Mouse (Mus musculus) MEL (cell line): Measurements from ENCODE around the gene Smyd3. TPM values are rescaled to one million over a fixed set of nuclear protein-coding genes. Genes with fewer than 3 reads are reported as not detected.

Source experiments
- DNase-seq: peaks from one replicate; pipeline ENCODE4 v3.0.0; 2011; ENCODE audit warnings: low read depth, low spot score
- H3K27ac ChIP-seq: 2 replicates; pipeline ENCODE4 v1.5.1; 2012; ENCODE audit warnings: low read depth, mild to moderate bottlenecking, control low read depth, low read length, moderate library complexity; ENCODE audit not compliant: control insufficient read depth
- H3K27me3 ChIP-seq, 2 experiments: fragments of 150-350 bp in 1 of 2; sonication (generic) in 1 of 2; 2 replicates each; pipeline ENCODE4 v1.6.1; 2012; ENCODE audit warnings: low read length in 2 of 2, mild to moderate bottlenecking in 2 of 2, improper control_type of control experiment in 1 of 2, moderate library complexity in 1 of 2; ENCODE audit not compliant: insufficient read depth in 2 of 2, control insufficient read depth in 1 of 2
- H3K36me3 ChIP-seq, 2 experiments: 2 replicates each; pipeline ENCODE4 v1.6.1; 2012 to 2014; ENCODE audit warnings: low read length in 2 of 2, improper control_type of control experiment in 1 of 2, inconsistent platforms in 1 of 2, mild to moderate bottlenecking in 1 of 2; ENCODE audit not compliant: insufficient read depth in 2 of 2, control insufficient read depth in 1 of 2
- H3K4me1 ChIP-seq, 2 experiments: fragments of 150-350 bp in 1 of 2; sonication (generic) in 1 of 2; 2 replicates each; pipeline ENCODE4 v1.6.1; 2012; ENCODE audit warnings: low read length in 2 of 2, improper control_type of control experiment in 1 of 2, mild to moderate bottlenecking in 1 of 2; ENCODE audit not compliant: insufficient read depth in 2 of 2, control insufficient read depth in 1 of 2
- H3K4me3 ChIP-seq, 2 experiments: fragments of 150-350 bp in 1 of 2; sonication (generic) in 1 of 2; 2 replicates each; pipeline ENCODE4 v1.5.1; 2012; ENCODE audit warnings: low read depth in 2 of 2, low read length in 2 of 2, mild to moderate bottlenecking in 2 of 2, moderate library complexity in 2 of 2, control low read depth in 1 of 2, improper control_type of control experiment in 1 of 2; ENCODE audit not compliant: control insufficient read depth in 1 of 2, insufficient read depth in 1 of 2
- H3K79me2 ChIP-seq: 2 replicates; pipeline ENCODE4 v1.6.1; 2012; ENCODE audit warnings: mild to moderate bottlenecking, low read length, moderate library complexity; ENCODE audit not compliant: control insufficient read depth, poor library complexity, insufficient read depth
- H3K9ac ChIP-seq: 2 replicates; pipeline ENCODE4 v1.6.1; 2012; ENCODE audit warnings: low read depth, mild to moderate bottlenecking, control low read depth, low read length, moderate library complexity; ENCODE audit not compliant: control insufficient read depth, poor library complexity, severe bottlenecking
- H3K9me3 ChIP-seq: fragments of 150-350 bp; sonication (generic); replicated peaks from 2 replicates; pipeline ENCODE4 v1.6.1; 2012; ENCODE audit warnings: mild to moderate bottlenecking, low read length, improper control_type of control experiment, moderate library complexity; ENCODE audit not compliant: insufficient read depth
- BHLHE40 ChIP-seq: IDR thresholded peaks from 2 replicates; pipeline ENCODE4 v1.6.1; 2012; ENCODE audit warnings: low read depth, mild to moderate bottlenecking, inconsistent platforms, low read length, improper control_type of control experiment, borderline replicate concordance
- CHD1 ChIP-seq: IDR thresholded peaks from 2 replicates; pipeline ENCODE4 v1.6.1; 2012; ENCODE audit warnings: low read depth, mild to moderate bottlenecking, inconsistent platforms, low read length, improper control_type of control experiment
- CHD2 ChIP-seq: IDR thresholded peaks from 2 replicates; pipeline ENCODE4 v1.6.1; 2011; ENCODE audit warnings: low read length, improper control_type of control experiment
- CTCF ChIP-seq, 3 experiments: IDR thresholded peaks in 2 of 3; conservative IDR thresholded peaks in 1 of 3; 2 replicates each; pipeline ENCODE4 v1.5.1; 2011 to 2012; ENCODE audit warnings: low read length in 3 of 3, low read depth in 2 of 3, mild to moderate bottlenecking in 2 of 3, improper control_type of control experiment in 1 of 3, inconsistent platforms in 1 of 3, mixed read lengths in 1 of 3, moderate library complexity in 1 of 3; ENCODE audit not compliant: control insufficient read depth in 1 of 3, insufficient read depth in 1 of 3, poor library complexity in 1 of 3, severe bottlenecking in 1 of 3
- ELF1 ChIP-seq: IDR thresholded peaks from 2 replicates; pipeline ENCODE4 v1.6.1; 2014; ENCODE audit warnings: low read depth, mild to moderate bottlenecking, inconsistent platforms, low read length, improper control_type of control experiment, moderate library complexity
- GATA1 ChIP-seq: IDR thresholded peaks from 2 replicates; pipeline ENCODE4 v1.6.1; 2011; ENCODE audit warnings: low read depth, low read length, improper control_type of control experiment
- KAT2A ChIP-seq: conservative IDR thresholded peaks from 2 replicates; pipeline ENCODE4 v1.6.1; 2012; ENCODE audit warnings: low read depth, low read length, improper control_type of control experiment, inconsistent platforms
- NELFE ChIP-seq: IDR thresholded peaks from 2 replicates; pipeline ENCODE4 v1.6.1; 2011; ENCODE audit warnings: low read depth, low read length, improper control_type of control experiment
- POLR2A ChIP-seq, 2 experiments: IDR thresholded peaks; 2 replicates each; pipeline ENCODE4 v1.6.1; 2011 to 2012; ENCODE audit warnings: low read length in 2 of 2, mild to moderate bottlenecking in 2 of 2, control low read depth in 1 of 2, improper control_type of control experiment in 1 of 2, low read depth in 1 of 2, moderate library complexity in 1 of 2; ENCODE audit not compliant: control insufficient read depth in 1 of 2, insufficient read depth in 1 of 2, poor library complexity in 1 of 2
- RAD21 ChIP-seq: IDR thresholded peaks from 2 replicates; pipeline ENCODE4 v1.6.1; 2011; ENCODE audit warnings: mild to moderate bottlenecking, low read depth, low read length, improper control_type of control experiment
- RCOR1 ChIP-seq: IDR thresholded peaks from 2 replicates; pipeline ENCODE4 v1.6.1; 2012; ENCODE audit warnings: low read depth, mild to moderate bottlenecking, inconsistent platforms, low read length, improper control_type of control experiment
- TBP ChIP-seq: IDR thresholded peaks from 2 replicates; pipeline ENCODE4 v1.8.0; 2011; ENCODE audit warnings: low read depth, low read length, improper control_type of control experiment
- TCF12 ChIP-seq: IDR thresholded peaks from 2 replicates; pipeline ENCODE4 v1.6.1; 2014; ENCODE audit warnings: low read depth, mild to moderate bottlenecking, inconsistent platforms, low read length, improper control_type of control experiment, moderate library complexity
- USF2 ChIP-seq, 2 experiments: IDR thresholded peaks; 2 replicates each; pipeline ENCODE4 v1.6.1; 2011 to 2012; ENCODE audit warnings: improper control_type of control experiment in 2 of 2, low read length in 2 of 2, borderline replicate concordance in 1 of 2, inconsistent platforms in 1 of 2, low read depth in 1 of 2, mild to moderate bottlenecking in 1 of 2; ENCODE audit not compliant: insufficient read depth in 1 of 2
- ZKSCAN1 ChIP-seq: IDR thresholded peaks from 2 replicates; pipeline ENCODE4 v1.6.1; 2012; ENCODE audit warnings: low read depth, mild to moderate bottlenecking, inconsistent platforms, low read length, improper control_type of control experiment, moderate library complexity
- ZMIZ1 ChIP-seq: IDR thresholded peaks from 2 replicates; pipeline ENCODE4 v1.6.1; 2012; ENCODE audit warnings: low read depth, mild to moderate bottlenecking, inconsistent platforms, low read length, improper control_type of control experiment, moderate library complexity
- polyA plus RNA-seq, 2 experiments: library from polyadenylated mRNA; stranded (reverse) in 1 of 2; unstranded in 1 of 2; fragments of >175 nt in 1 of 2; fragments of >200 nt in 1 of 2; gene quantifications; 2 replicates each; pipeline versions ENCODE4 v1.2.1 to v1.2.4; 2012; ENCODE audit warnings: low replicate concordance in 2 of 2, low read depth in 1 of 2; ENCODE audit not compliant: insufficient read length in 2 of 2, insufficient read depth in 1 of 2, missing spikeins in 1 of 2
- total RNA-seq: library from RNA; depleted of rRNA; stranded (reverse); fragments of 300-350 nt; gene quantifications from 2 replicates; pipeline ENCODE4 v1.2.3, GENCODE M21; 2012

Gene Smyd3
- total and polyA plus RNA-seq, 3 experiments = 13.3 to 18.2 TPM; not detected in 1

DNA sequence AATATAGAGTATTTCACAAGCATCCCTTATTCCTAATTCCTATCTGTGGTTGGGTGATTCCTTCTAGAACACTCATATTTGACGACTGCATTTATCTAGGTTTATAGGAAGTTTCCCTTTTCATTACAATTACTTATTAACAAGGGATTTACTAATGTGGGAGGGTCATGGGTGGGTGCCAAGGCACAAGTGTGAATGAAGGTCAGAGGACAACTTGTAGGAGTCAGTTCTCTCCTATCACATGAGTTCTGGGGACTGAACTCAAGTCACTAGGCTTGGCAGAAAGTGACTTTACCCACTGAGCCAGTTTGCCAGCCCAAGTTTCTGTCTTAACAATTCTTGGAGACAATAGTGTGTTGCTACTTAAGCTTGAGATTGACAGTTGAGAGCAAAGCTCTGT lies 529.7 kb downstream of the Smyd3 start:
- no peaks in the 10 kb centered on the region for H3K36me3 ChIP-seq
- H3K4me3 ChIP-seq = no peak overlapping the region
- no peak for DNase-seq
- peaks cover 0 to 4% of the 10 kb centered on the region in 2 experiments; a peak in 1 of 4 replicates for H3K4me1 ChIP-seq
- no peak for TF ChIP-seq GATA1
- TF ChIP-seq CTCF (IDR thresholded peaks at IDR 0.05 in 2 of 3, conservative IDR thresholded peaks at IDR 0.05 in 1 of 3; ENCODE audit: control insufficient read depth in 1 of 3, insufficient read depth in 1 of 3, low read depth in 2 of 3, low read length in 3 of 3, poor library complexity in 1 of 3, severe bottlenecking in 1 of 3) = no peak
- TF ChIP-seq ELF1 = no peak
- TF ChIP-seq TBP = no peak
- TF ChIP-seq CHD2 = no peak
- TF ChIP-seq RCOR1 = no peak
- no peak for TF ChIP-seq NELFE
- TF ChIP-seq ZKSCAN1 = no peak
- TF ChIP-seq CHD1 = no peak
- no peak for TF ChIP-seq BHLHE40
- TF ChIP-seq KAT2A = no peak
- no peak for TF ChIP-seq USF2 (IDR thresholded peaks at IDR 0.05; ENCODE audit: borderline replicate concordance in 1 of 2, insufficient read depth in 1 of 2, low read depth in 1 of 2, low read length in 2 of 2)
- no peak for TF ChIP-seq TCF12
- TF ChIP-seq ZMIZ1 = no peak
- no peak overlapping the region for H3K9ac ChIP-seq
- no peak overlapping the region for H3K27ac ChIP-seq
- H3K79me2 ChIP-seq = no peaks in the 10 kb centered on the region
- no peaks in the 10 kb centered on the region for H3K9me3 ChIP-seq
- H3K27me3 ChIP-seq = no peaks in the 10 kb centered on the region

DNA sequence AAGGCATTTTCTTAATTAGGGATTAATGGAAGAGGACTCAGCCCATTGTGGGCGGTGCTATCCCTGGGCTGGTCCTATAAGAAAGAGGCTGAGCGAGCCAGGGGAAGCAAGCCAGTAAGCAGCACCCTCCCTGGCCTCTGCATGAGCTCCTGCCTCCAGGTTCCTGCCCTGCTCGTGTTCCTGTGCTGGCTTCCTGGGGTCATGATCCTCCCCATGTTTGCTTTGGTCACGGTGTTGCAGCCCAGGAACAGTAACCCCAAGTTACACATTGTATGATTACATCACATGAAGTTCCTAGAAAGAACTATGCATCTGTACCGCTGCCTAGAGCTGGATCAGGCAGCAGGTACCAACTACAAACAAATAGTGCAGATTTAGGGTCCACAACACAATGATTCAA lies 536.2 kb downstream of the Smyd3 start:
- H3K4me1 ChIP-seq = 0 out of 4 replicates have a peak, but pooled peaks cover 0 to 3% of the 10 kb centered on the region in 2 experiments
- no peak overlapping the region for H3K9ac ChIP-seq
- no peak overlapping the region for H3K27ac ChIP-seq
- H3K36me3 ChIP-seq = peaks cover 0 to 4% of the 10 kb centered on the region in 2 experiments; a peak in 2 of 4 replicates
- no peaks in the 10 kb centered on the region for H3K9me3 ChIP-seq
- H3K79me2 ChIP-seq = no peaks in the 10 kb centered on the region
- TF ChIP-seq POLR2A (IDR thresholded peaks at IDR 0.05; ENCODE audit: control insufficient read depth in 1 of 2, insufficient read depth in 1 of 2, low read depth in 1 of 2, low read length in 2 of 2, poor library complexity in 1 of 2) = no peak
- no peak for TF ChIP-seq RAD21
- no peak for TF ChIP-seq CTCF (IDR thresholded peaks at IDR 0.05 in 2 of 3, conservative IDR thresholded peaks at IDR 0.05 in 1 of 3; ENCODE audit: control insufficient read depth in 1 of 3, insufficient read depth in 1 of 3, low read depth in 2 of 3, low read length in 3 of 3, poor library complexity in 1 of 3, severe bottlenecking in 1 of 3)
- TF ChIP-seq ELF1 = no peak
- TF ChIP-seq GATA1 = no peak
- no peak for TF ChIP-seq ZKSCAN1
- DNase-seq = no peak
- no peaks in the 10 kb centered on the region for H3K27me3 ChIP-seq
- H3K4me3 ChIP-seq = no peak overlapping the region
